Mouse (Mus musculus) limb, embryonic 12.5 days (tissue): ENCODE data around the gene Mapk12. TPM values are rescaled to one million over a fixed set of nuclear protein-coding genes. Genes with fewer than 3 reads are reported as not detected.

Experiments used
- ATAC-seq: fragments of 200-750 bp; cut with Nextera tagmentation; 2 replicates; pipeline ENCODE4 v1.8.0; 2017; ENCODE audit warnings: low read depth, moderate TSS enrichment; ENCODE audit not compliant: insufficient number of reproducible peaks, insufficient read depth, low FRiP score, low TSS enrichment
- H3K27ac ChIP-seq: fragments of 300-500 bp; sonication (generic); 2 replicates; pipeline ENCODE4 v1.5.1; 2016; ENCODE audit warnings: mild to moderate bottlenecking, moderate library complexity
- H3K27me3 ChIP-seq: fragments of 300-500 bp; sonication (generic); 2 replicates; pipeline ENCODE4 v1.6.1; 2016; ENCODE audit warnings: mild to moderate bottlenecking, moderate library complexity
- H3K36me3 ChIP-seq: fragments of 300-500 bp; sonication (generic); 2 replicates; pipeline ENCODE4 v1.6.1; 2016; ENCODE audit warnings: mild to moderate bottlenecking, moderate library complexity
- H3K4me1 ChIP-seq: fragments of 300-500 bp; sonication (generic); replicated peaks from 2 replicates; pipeline ENCODE4 v1.6.1; 2016
- H3K4me2 ChIP-seq: fragments of 300-500 bp; sonication (generic); 2 replicates; pipeline ENCODE4 v1.6.1; 2016; ENCODE audit warnings: mild to moderate bottlenecking, moderate library complexity
- H3K4me3 ChIP-seq: fragments of 300-500 bp; sonication (generic); replicated peaks from 2 replicates; pipeline ENCODE4 v1.5.1; 2016; ENCODE audit warnings: mild to moderate bottlenecking
- H3K9ac ChIP-seq: fragments of 300-500 bp; sonication (generic); replicated peaks from 2 replicates; pipeline ENCODE4 v1.6.1; 2016; ENCODE audit warnings: mild to moderate bottlenecking, moderate library complexity
- H3K9me3 ChIP-seq: fragments of 300-500 bp; sonication (generic); 2 replicates; pipeline ENCODE4 v1.6.1; 2016; ENCODE audit warnings: mild to moderate bottlenecking, moderate library complexity
- WGBS: fragments of 180-500 bp; shearing (Covaris S2); methylation state at CpG from one replicate; pipeline ENCODE4 v1.1.7; 2016; 5-methylcytosine and 5-hydroxymethylcytosine counted together
- polyA plus RNA-seq: library from polyadenylated mRNA; unstranded; fragments of >200 nt; fragmentation: Nextera tagmentation; extraction: Ambion mirVana; gene quantifications from 2 replicates; pipeline ENCODE4 v1.2.1, GENCODE M21; 2016

Gene Mapk12
- polyA plus RNA-seq, 1 experiment from 2014 or later: 9.3 TPM

GRCm38 (mm10) chr15:89178260-89178860 is 37.9 kb upstream of the Mapk12 start:
- Histone ChIP-seq H3K4me1 (peaks cover 77% of the 10 kb centered on the region), H3K27me3 (no peaks in the 10 kb centered on the region), H3K4me2 (peak overlapping the region; percentile 93), H3K9me3 (no peaks in the 10 kb centered on the region), H3K9ac (peak overlapping the region; percentile 91; the same call in 1 of the 2 replicates), H3K27ac (peak overlapping the region; percentile 92), H3K36me3 (no peaks in the 10 kb centered on the region), H3K4me3 (peak overlapping the region; percentile 89)
- 75% methylated on average over 7 of the region's 7 CpGs for WGBS
- no peak for ATAC-seq

- H3K4me2 ChIP-seq: peak overlapping the region; percentile 93
- H3K9ac ChIP-seq: no peak overlapping the region
- H3K27ac ChIP-seq: 0 out of 2 replicates have a peak overlapping the region, but pooled peaks have one; percentile 92
- H3K4me3 ChIP-seq: peak overlapping the region; percentile 89; the same call in 1 of the 2 replicates
- 76% methylated on average over 3 of the region's 4 CpGs for WGBS
- peaks cover 82% of the 10 kb centered on the region for H3K4me1 ChIP-seq
- H3K9me3 ChIP-seq: no peaks in the 10 kb centered on the region
- H3K36me3 ChIP-seq: no peaks in the 10 kb centered on the region
- ATAC-seq: no peak
- no peaks in the 10 kb centered on the region for H3K27me3 ChIP-seq
Measured at GRCm38 (mm10) chr15:89177576-89178259, 37.2 kb upstream of the Mapk12 start.

GRCm38 (mm10) chr15:89177121-89177520 is 36.6 kb upstream of the Mapk12 start:
- H3K36me3 ChIP-seq: no peaks in the 10 kb centered on the region
- H3K4me1 ChIP-seq: peaks cover 82% of the 10 kb centered on the region
- H3K4me2 ChIP-seq: peak overlapping the region; percentile 93
- 14% methylated on average over 5 of the region's 5 CpGs for WGBS
- H3K9me3 ChIP-seq: no peaks in the 10 kb centered on the region
- peak overlapping the region; percentile 15; the same call in 1 of the 2 replicates for H3K4me3 ChIP-seq
- ATAC-seq: no peak
- 0 out of 2 replicates have a peak overlapping the region, but pooled peaks have one; percentile 4 for H3K27ac ChIP-seq
- no peaks in the 10 kb centered on the region for H3K27me3 ChIP-seq
- peak overlapping the region; percentile 27; the same call in 1 of the 2 replicates for H3K9ac ChIP-seq

GRCm38 (mm10) chr15:89175411-89176155 is 35.1 kb upstream of the Mapk12 start:
- H3K4me3 ChIP-seq: no peak overlapping the region
- no peak overlapping the region for H3K9ac ChIP-seq
- 0 out of 2 replicates have a peak overlapping the region, but pooled peaks have one; percentile 23 for H3K27ac ChIP-seq
- H3K4me2 ChIP-seq: no peak overlapping the region
- no peaks in the 10 kb centered on the region for H3K36me3 ChIP-seq
- H3K9me3 ChIP-seq: no peaks in the 10 kb centered on the region
- ATAC-seq: no peak
- WGBS: 82% methylated on average over 13 of the region's 13 CpGs
- no peaks in the 10 kb centered on the region for H3K27me3 ChIP-seq
- H3K4me1 ChIP-seq: peaks cover 89% of the 10 kb centered on the region

- Histone ChIP-seq H3K9me3 (no peaks in the 10 kb centered on the region), H3K9ac (no peak overlapping the region), H3K4me2 (peak overlapping the region; percentile 100), H3K36me3 (peaks cover 5% of the 10 kb centered on the region; the same call in 1 of the 2 replicates), H3K4me1 (peaks cover 96% of the 10 kb centered on the region), H3K27me3 (no peaks in the 10 kb centered on the region), H3K27ac (0 out of 2 replicates have a peak overlapping the region, but pooled peaks have one; percentile 23), H3K4me3 (no peak overlapping the region)
- 56% methylated on average over 11 of the region's 11 CpGs for WGBS
- ATAC-seq: no peak
Measured at GRCm38 (mm10) chr15:89174889-89175339, 34.4 kb upstream of the Mapk12 start.

GRCm38 (mm10) chr15:89173906-89174214 is 33.4 kb upstream of the Mapk12 start:
- H3K4me1 ChIP-seq: peaks cover 98% of the 10 kb centered on the region
- WGBS: under 1% methylated on average over 15 of the region's 15 CpGs
- H3K27me3 ChIP-seq: no peaks in the 10 kb centered on the region
- no peaks in the 10 kb centered on the region for H3K9me3 ChIP-seq
- ATAC-seq: peak; percentile 39
- H3K27ac ChIP-seq: no peak overlapping the region
- peak overlapping the region; percentile 100 for H3K4me2 ChIP-seq
- peaks cover 10% of the 10 kb centered on the region for H3K36me3 ChIP-seq
- H3K4me3 ChIP-seq: peak overlapping the region; percentile 59
- peak overlapping the region; percentile 74; the same call in 1 of the 2 replicates for H3K9ac ChIP-seq

- peak overlapping the region; percentile 74 for H3K9ac ChIP-seq
- peak overlapping the region; percentile 59 for H3K4me3 ChIP-seq
- H3K4me1 ChIP-seq: peaks cover 94% of the 10 kb centered on the region
- under 1% methylated on average over 64 of the region's 65 CpGs for WGBS
- no peaks in the 10 kb centered on the region for H3K27me3 ChIP-seq
- peak; percentile 8; the same call in 1 of the 2 replicates for ATAC-seq
- peak overlapping the region; percentile 73; the same call in 1 of the 2 replicates for H3K27ac ChIP-seq
- H3K36me3 ChIP-seq: peaks cover 16% of the 10 kb centered on the region
- H3K4me2 ChIP-seq: peak overlapping the region; percentile 100
- H3K9me3 ChIP-seq: no peaks in the 10 kb centered on the region
Measured at GRCm38 (mm10) chr15:89173024-89173905, 32.8 kb upstream of the Mapk12 start.

GRCm38 (mm10) chr15:89172276-89172935 is 31.9 kb upstream of the Mapk12 start:
- H3K36me3 ChIP-seq: peaks cover 24% of the 10 kb centered on the region
- ATAC-seq: no peak
- 47% methylated on average over 17 of the region's 17 CpGs for whole genome bisulfite sequencing
- H3K4me3 ChIP-seq: peak overlapping the region; percentile 59
- peak overlapping the region; percentile 74 for H3K9ac ChIP-seq
- peak overlapping the region; percentile 100 for H3K4me2 ChIP-seq
- no peaks in the 10 kb centered on the region for H3K9me3 ChIP-seq
- H3K27me3 ChIP-seq: no peaks in the 10 kb centered on the region
- peak overlapping the region; percentile 73; the same call in 1 of the 2 replicates for H3K27ac ChIP-seq
- H3K4me1 ChIP-seq: peaks cover 86% of the 10 kb centered on the region

- Histone ChIP-seq H3K4me1 (peaks cover 78% of the 10 kb centered on the region), H3K27me3 (no peaks in the 10 kb centered on the region), H3K36me3 (peaks cover 32% of the 10 kb centered on the region), H3K4me3 (no peak overlapping the region), H3K9me3 (no peaks in the 10 kb centered on the region), H3K27ac (no peak overlapping the region), H3K4me2 (no peak overlapping the region), H3K9ac (no peak overlapping the region)
- ATAC-seq: no peak
- 94% methylated on average over 5 of the region's 5 CpGs for WGBS
Measured at GRCm38 (mm10) chr15:89171526-89172051, 31.1 kb upstream of the Mapk12 start.

GRCm38 (mm10) chr15:89170102-89170501 is 29.6 kb upstream of the Mapk12 start:
- Histone ChIP-seq H3K36me3 (peaks cover 47% of the 10 kb centered on the region), H3K9ac (0 out of 2 replicates have a peak overlapping the region, but pooled peaks have one; percentile 12), H3K9me3 (no peaks in the 10 kb centered on the region), H3K27ac (peak overlapping the region; percentile 77), H3K27me3 (no peaks in the 10 kb centered on the region), H3K4me1 (peaks cover 64% of the 10 kb centered on the region), H3K4me2 (peak overlapping the region; percentile 38; the same call in 1 of the 2 replicates), H3K4me3 (no peak overlapping the region)
- no peak for ATAC-seq
- 55% methylated on average over 3 of the region's 3 CpGs for WGBS
